Mouse (Mus musculus): ENCODE measurements around the gene Slc41a3.

DNA sequence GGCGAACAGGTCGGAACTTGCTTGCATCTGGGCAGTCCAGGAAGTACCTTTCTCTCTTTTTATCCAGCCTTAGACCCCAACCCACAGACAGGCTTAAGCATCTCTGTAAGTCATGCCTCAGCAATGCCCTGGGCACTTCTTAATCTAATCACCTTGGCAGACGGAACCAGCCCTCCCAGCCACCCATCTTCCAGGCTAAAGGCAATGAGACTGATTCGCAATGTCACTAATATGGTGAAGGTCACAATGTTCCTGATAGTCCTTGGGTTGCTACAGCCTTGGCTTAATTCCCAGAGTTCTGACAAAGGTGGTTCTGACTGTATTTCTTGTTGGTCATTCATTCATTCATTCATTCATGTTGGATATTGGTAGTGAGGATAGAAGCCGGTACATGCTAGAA lies 5.7 kb downstream of the Slc41a3 start:
- TF ChIP-seq CTCF (IDR thresholded peaks at IDR 0.05; ENCODE audit: borderline replicate concordance, extremely low read depth, insufficient read depth, insufficient read length) (no peak), POLR2A (IDR thresholded peaks at IDR 0.05; ENCODE audit: borderline replicate concordance, extremely low read depth, insufficient read depth, insufficient read length, poor library complexity, severe bottlenecking) (no peak)
